Mouse (Mus musculus): ENCODE results near the gene Prune2.
A peak's percentile ranks its signal among the peaks of the same experiment; 100 is the strongest.

Prune2 gene

GRCm38 (mm10) chr19:17256388-17256787 is 300.5 kb downstream of the Prune2 start:
- DNase-seq (ENCODE audit: low spot score in 2 of 2), result no peak

GRCm38 (mm10) chr19:17256867-17257266 is 300.9 kb downstream of the Prune2 start:
- DNase-seq (ENCODE audit: low spot score in 2 of 2), result no peak

GRCm38 (mm10) chr19:17263181-17263580 is 307.3 kb downstream of the Prune2 start:
- no peak for DNase-seq (ENCODE audit: low spot score in 2 of 2)

- DNase-seq (ENCODE audit: low spot score in 2 of 2), result no peak
Observed at GRCm38 (mm10) chr19:17263679-17264370, 307.9 kb downstream of the Prune2 start.

- DNase-seq (ENCODE audit: low spot score in 2 of 2), result no peak
Observed at GRCm38 (mm10) chr19:17264481-17265196, 308.7 kb downstream of the Prune2 start.

- no peak for DNase-seq (ENCODE audit: low spot score in 2 of 2)
Observed at GRCm38 (mm10) chr19:17268669-17269068, 312.8 kb downstream of the Prune2 start.

GRCm38 (mm10) chr19:17271179-17271622 is 315.3 kb downstream of the Prune2 start:
- peak in 1 of 2 experiments; percentile 25 for DNase-seq (ENCODE audit: low spot score in 2 of 2)

- no peak for DNase-seq (ENCODE audit: low spot score in 2 of 2)
Observed at GRCm38 (mm10) chr19:17272988-17273387, 317.1 kb downstream of the Prune2 start.

All from heart, adult 9 months (tissue).